Mouse (Mus musculus) C2C12 (cell line): ENCODE data around the gene Arhgef19.

Experiments
- CTCF ChIP-seq: IDR thresholded peaks from one replicate; pipeline ENCODE4 v1.5.1; 2011; ENCODE audit not compliant: control insufficient read depth, insufficient read depth, insufficient read length
- MYOG ChIP-seq: IDR thresholded peaks from one replicate; pipeline ENCODE4 v1.6.1; 2011; ENCODE audit not compliant: control insufficient read depth, insufficient read length; ENCODE audit errors: extremely low read depth

- TF ChIP-seq CTCF: no peak
- no peak for TF ChIP-seq MYOG
Observed at GRCm38 (mm10) chr4:141295774-141296186, 56.5 kb downstream of the Arhgef19 start.
